Mouse (Mus musculus) spleen, adult 2 months (tissue): Measurements from ENCODE around the gene Fcna. TPM values are rescaled to one million over a fixed set of nuclear protein-coding genes. Genes with fewer than 3 reads are reported as not detected.
A peak's percentile ranks its signal among the peaks of the same experiment; 100 is the strongest.

Source experiments
- DNase-seq, 2 experiments: peaks; one replicate each; pipeline versions ENCODE4 v3.0.0 to v3.0.0-alpha.2; 2012 to 2021; ENCODE audit warnings: low spot score in 2 of 2, low read depth in 1 of 2
- H3K27ac ChIP-seq: fragments of 200-500 bp; 2 replicates; pipeline ENCODE4 v1.5.1; 2012; ENCODE audit warnings: low read length, inconsistent platforms; ENCODE audit not compliant: insufficient read depth
- H3K27me3 ChIP-seq: fragments of 200-500 bp; 2 replicates; pipeline ENCODE4 v1.6.1; 2012; ENCODE audit warnings: mild to moderate bottlenecking, moderate library complexity, low read length, inconsistent platforms; ENCODE audit not compliant: control insufficient read depth, insufficient read depth
- H3K36me3 ChIP-seq: fragments of 200-500 bp; 2 replicates; pipeline ENCODE4 v1.6.1; 2012; ENCODE audit warnings: mild to moderate bottlenecking, low read length, inconsistent platforms; ENCODE audit not compliant: control insufficient read depth, insufficient read depth
- H3K4me1 ChIP-seq: fragments of 200-500 bp; 2 replicates; pipeline ENCODE4 v1.6.1; 2011; ENCODE audit warnings: inconsistent platforms; ENCODE audit not compliant: control insufficient read depth, insufficient read depth, insufficient read length
- H3K4me3 ChIP-seq: fragments of 200-500 bp; 2 replicates; pipeline ENCODE4 v1.5.1; 2011; ENCODE audit warnings: mild to moderate bottlenecking, inconsistent platforms; ENCODE audit not compliant: insufficient read depth, insufficient read length; ENCODE audit errors: extremely low read depth
- CTCF ChIP-seq: fragments of 200-500 bp; IDR thresholded peaks from 2 replicates; pipeline ENCODE4 v1.5.1; 2011; ENCODE audit warnings: mild to moderate bottlenecking, inconsistent platforms; ENCODE audit not compliant: insufficient read depth, insufficient read length, insufficient replicate concordance; ENCODE audit errors: extremely low read depth
- POLR2A ChIP-seq: fragments of 200-500 bp; IDR thresholded peaks from 2 replicates; pipeline ENCODE4 v1.6.1; 2011; ENCODE audit warnings: low read depth, low read length, inconsistent platforms
- WGBS: fragments of 180-500 bp; shearing (Covaris S2); methylation state at CpG from one replicate; pipeline ENCODE4 v1.1.7; 2018; 5-methylcytosine and 5-hydroxymethylcytosine counted together
- polyA plus RNA-seq: library from polyadenylated mRNA; depleted of rRNA; stranded (reverse); fragments of >200 nt; gene quantifications from 2 replicates; pipeline ENCODE4 v1.2.3, GENCODE M21; 2012

Gene Fcna
- polyA plus RNA-seq, 1 experiment, result 120 TPM

- H3K27ac ChIP-seq, result no peak within 1 kb of the TSS
- H3K27me3 ChIP-seq, result no peaks in the 10 kb centered on the region
- TF ChIP-seq CTCF, result no peak
- TF ChIP-seq POLR2A, result no peak
- no peak for DNase-seq
- H3K36me3 ChIP-seq, result no peaks in the 10 kb centered on the region
- H3K4me3 ChIP-seq, result no peak within 1 kb of the TSS
- no peaks in the 10 kb centered on the region for H3K4me1 ChIP-seq
Measured at GRCm38 (mm10) chr2:25657652-25658051, 29.8 kb upstream of the Fcna start, which contains the start of gene Lcn5. Gene Lcn5 (plus strand): TSS chr2:25657952.

GRCm38 (mm10) chr2:25657246-25657645 lies 29.4 kb upstream of the Fcna start:
- Histone ChIP-seq H3K27me3 (no peaks in the 10 kb centered on the region), H3K36me3 (no peaks in the 10 kb centered on the region), H3K27ac (no peak overlapping the region), H3K4me3 (no peak overlapping the region), H3K4me1 (no peaks in the 10 kb centered on the region)
- DNase-seq, result no peak
- WGBS, result 65% methylated on average over 4 of the region's 4 CpGs
- TF ChIP-seq POLR2A, result no peak
- TF ChIP-seq CTCF, result no peak

DNA sequence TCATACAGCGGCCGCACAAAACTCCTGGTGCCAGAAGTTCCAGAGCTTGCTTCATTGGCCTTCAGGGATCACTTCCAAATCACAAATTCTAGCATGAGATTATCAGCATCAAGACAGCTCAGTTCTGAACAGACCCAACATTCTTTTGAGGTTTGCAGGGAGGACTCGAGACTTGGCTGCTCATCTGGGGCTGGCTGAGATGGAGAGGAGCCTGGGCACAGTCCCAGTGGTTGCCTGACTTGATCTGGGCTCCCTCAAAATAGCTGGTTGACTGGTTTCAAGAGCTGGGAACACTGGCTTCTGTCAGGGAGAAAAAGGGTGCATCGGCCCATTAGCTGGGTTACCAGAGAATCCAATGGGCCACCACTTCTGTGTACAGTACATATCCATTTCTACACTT lies 28.9 kb upstream of the Fcna start:
- Histone ChIP-seq H3K27ac (no peak overlapping the region), H3K4me3 (no peak overlapping the region), H3K27me3 (no peaks in the 10 kb centered on the region), H3K4me1 (no peaks in the 10 kb centered on the region), H3K36me3 (no peaks in the 10 kb centered on the region)
- WGBS, result 84% methylated on average over 4 of the region's 4 CpGs
- no peak for TF ChIP-seq POLR2A
- TF ChIP-seq CTCF, result no peak
- DNase-seq, result no peak

GRCm38 (mm10) chr2:25654502-25654901 lies 26.7 kb upstream of the Fcna start:
- Histone ChIP-seq H3K27ac (no peak overlapping the region), H3K4me3 (no peak overlapping the region), H3K4me1 (no peaks in the 10 kb centered on the region), H3K36me3 (no peaks in the 10 kb centered on the region), H3K27me3 (no peaks in the 10 kb centered on the region)
- TF ChIP-seq POLR2A (no peak), CTCF (no peak)
- DNase-seq, result no peak
- 50% methylated on average over 1 of the region's 1 CpGs for WGBS

DNA sequence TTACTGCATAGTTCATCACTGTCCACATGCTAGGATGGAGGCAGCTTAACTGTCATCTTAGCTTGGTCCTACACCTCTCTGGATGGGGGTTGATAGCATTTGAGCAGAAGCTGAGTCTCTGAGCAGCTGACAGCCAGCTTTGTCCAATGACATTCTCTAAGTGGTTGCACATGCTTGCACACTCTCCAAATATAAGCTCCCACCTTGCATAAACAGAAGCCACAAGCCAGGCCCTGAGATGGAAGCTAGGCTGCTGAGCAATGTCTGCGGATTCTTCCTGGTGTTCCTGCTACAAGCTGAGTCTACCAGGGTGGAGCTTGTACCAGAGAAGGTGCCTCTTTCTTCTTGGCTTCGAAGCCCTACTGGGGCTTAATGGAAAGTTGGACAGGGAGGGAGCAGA lies 25.1 kb upstream of the Fcna start, which contains the start of gene Lcn8:
TSS of gene Lcn8 (plus strand) at position 219 of the 400 bp plus-strand sequence.
- Histone ChIP-seq H3K27me3 (no peaks in the 10 kb centered on the region), H3K4me1 (no peaks in the 10 kb centered on the region), H3K36me3 (no peaks in the 10 kb centered on the region), H3K27ac (no peak within 1 kb of the TSS), H3K4me3 (no peak within 1 kb of the TSS)
- no peak for DNase-seq
- no peak for TF ChIP-seq CTCF
- TF ChIP-seq POLR2A, result no peak
- 76% methylated on average over 2 of the region's 2 CpGs for WGBS

- Histone ChIP-seq H3K36me3 (no peaks in the 10 kb centered on the region), H3K27me3 (no peaks in the 10 kb centered on the region), H3K4me3 (no peak overlapping the region), H3K4me1 (no peaks in the 10 kb centered on the region), H3K27ac (no peak overlapping the region)
- WGBS, result 31% methylated on average over 6 of the region's 6 CpGs
- DNase-seq, result peak in 1 of 2 experiments; percentile 14
- peak; percentile 48; the same call in 1 of the 2 replicates for TF ChIP-seq CTCF
- no peak for TF ChIP-seq POLR2A
Measured at GRCm38 (mm10) chr2:25639890-25640289, 12.1 kb upstream of the Fcna start.

DNA sequence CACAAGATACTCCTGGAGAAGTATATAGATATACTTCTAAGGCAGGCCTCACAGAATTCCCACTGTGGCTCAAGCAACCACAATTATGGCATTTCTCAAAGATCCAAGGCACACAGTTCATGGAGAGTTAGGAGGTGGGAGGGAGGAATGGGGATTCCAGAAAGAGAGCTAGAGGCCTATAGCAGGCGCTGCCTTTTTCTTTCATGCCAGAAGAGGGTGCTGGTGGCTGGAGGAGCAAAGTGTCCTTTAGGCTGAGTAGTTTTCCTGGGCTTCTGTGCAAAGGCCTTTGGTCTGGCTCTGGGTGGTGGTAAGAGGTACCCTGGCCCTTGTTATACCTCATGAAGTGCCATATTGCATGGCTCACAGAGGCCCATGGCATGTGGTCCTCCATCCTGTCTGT lies 6.2 kb upstream of the Fcna start:
- no peak overlapping the region for H3K27ac ChIP-seq
- WGBS, result 90% methylated on average over 1 of the region's 1 CpGs
- no peaks in the 10 kb centered on the region for H3K36me3 ChIP-seq
- no peak overlapping the region for H3K4me3 ChIP-seq
- no peaks in the 10 kb centered on the region for H3K4me1 ChIP-seq
- TF ChIP-seq POLR2A, result no peak
- no peak for TF ChIP-seq CTCF
- H3K27me3 ChIP-seq, result no peaks in the 10 kb centered on the region
- no peak for DNase-seq

DNA sequence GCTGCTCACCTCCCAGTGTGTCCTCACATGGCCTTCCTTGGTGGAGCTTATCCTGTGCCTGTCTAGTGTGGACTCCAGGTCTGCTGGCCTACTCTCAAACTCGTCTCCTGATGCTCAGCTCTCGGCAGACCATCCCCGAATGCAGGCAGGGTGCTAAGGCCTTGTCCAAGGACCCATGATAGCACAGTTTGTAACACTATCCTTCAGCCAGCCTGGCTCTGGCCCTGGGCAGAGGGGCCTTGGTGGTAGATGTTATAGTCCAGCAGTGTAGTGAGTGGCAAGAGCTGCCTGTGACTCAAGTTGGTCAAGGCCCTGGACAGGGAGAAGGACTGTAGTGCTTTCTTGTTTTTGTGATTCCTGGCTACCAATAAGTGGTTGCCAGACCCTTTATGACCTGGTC lies 5.8 kb upstream of the Fcna start:
- no peaks in the 10 kb centered on the region for H3K36me3 ChIP-seq
- no peaks in the 10 kb centered on the region for H3K27me3 ChIP-seq
- no peak overlapping the region for H3K4me3 ChIP-seq
- 85% methylated on average over 3 of the region's 3 CpGs for WGBS
- TF ChIP-seq POLR2A (no peak), CTCF (no peak)
- no peak for DNase-seq
- H3K27ac ChIP-seq, result no peak overlapping the region
- no peaks in the 10 kb centered on the region for H3K4me1 ChIP-seq
